Mouse (Mus musculus) left cerebral cortex, adult 18-20 months (tissue): ENCODE measurements around the gene Gm20403. TPM values are rescaled to one million over a fixed set of nuclear protein-coding genes. Genes with fewer than 3 reads are reported as not detected.
"Not testable (repeated sequence)": the region's sequence is repeated elsewhere in the genome, so short reads cannot be mapped to it uniquely, and the experiment has no call there.

Experiments
- DNase-seq, 2 experiments: peaks; one replicate each; pipeline ENCODE4 v3.0.0; 2021 to 2022; ENCODE audit warnings: low spot score in 2 of 2, mixed read lengths in 1 of 2
- long read RNA-seq, 2 experiments: library from polyadenylated mRNA; stranded (forward); transcript quantifications; one replicate each; pipeline ENCODE4 v2.0.0; 2021
- total RNA-seq, 2 experiments: library from RNA; stranded (reverse); gene quantifications; 2 replicates each; pipeline ENCODE4 v1.2.3; 2021

The Gm20403 gene
- total RNA-seq: not detected
- long read RNA-seq, experiment 1: 0 reads
- long read RNA-seq, experiment 2: 0 reads

DNA sequence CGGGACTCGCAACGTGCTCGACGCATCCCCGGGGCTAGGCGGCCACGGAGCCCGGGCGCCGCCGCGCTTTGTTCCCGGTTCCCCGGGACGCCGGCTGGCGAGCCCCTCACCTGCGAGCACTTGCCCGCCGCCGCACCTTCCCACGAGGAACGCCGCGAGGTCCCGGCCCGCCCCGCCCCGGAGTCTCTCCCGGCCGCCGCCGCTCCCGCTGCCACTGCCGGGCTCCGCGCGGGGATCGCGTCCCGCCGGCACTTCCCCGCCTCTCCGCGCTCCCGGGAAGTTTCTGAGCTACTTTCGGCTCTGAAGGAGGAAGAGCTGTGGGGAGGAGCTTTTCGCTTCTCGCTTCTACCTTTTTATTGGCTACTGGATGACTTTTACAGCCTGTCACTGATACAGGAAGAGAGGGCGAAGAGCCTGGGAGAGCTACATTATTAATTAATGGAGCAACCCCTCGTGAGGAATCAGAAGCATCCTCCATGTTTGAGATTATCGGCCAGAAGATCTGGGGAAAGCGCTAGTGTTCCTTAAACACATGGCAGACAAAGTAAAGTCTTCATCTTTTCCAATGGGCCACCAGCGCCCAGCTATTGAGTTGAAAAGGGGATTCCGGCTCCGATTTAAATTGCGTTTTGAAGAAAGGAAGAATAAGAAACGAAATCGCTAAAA lies at the start of gene Gm20403:
TSS of gene Gm20403 (minus strand) at position 478 of the 666 bp plus-strand sequence.
- DNase-seq: peak; percentile 9 to 31

DNA sequence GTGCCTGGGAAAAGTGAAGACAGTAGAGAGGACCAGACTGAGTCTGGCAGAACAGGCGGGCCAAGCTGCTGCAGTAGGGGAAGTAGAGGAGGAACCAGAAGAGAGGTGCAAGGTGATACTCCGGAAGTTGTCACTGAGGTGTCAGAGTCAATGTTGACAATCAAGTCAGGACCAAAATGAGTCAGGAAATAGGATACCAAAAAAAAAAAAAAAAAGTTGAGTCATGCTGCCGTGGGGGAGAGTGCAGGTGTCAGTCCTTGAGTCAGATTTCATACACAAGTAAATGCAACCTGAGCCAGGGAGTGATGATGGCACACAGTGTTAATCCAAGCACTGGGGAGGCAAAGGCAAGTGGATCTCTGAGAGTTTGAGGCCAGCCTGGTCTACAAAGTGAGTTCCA lies 40.8 kb upstream of the Gm20403 start:
- DNase-seq: no peak

DNA sequence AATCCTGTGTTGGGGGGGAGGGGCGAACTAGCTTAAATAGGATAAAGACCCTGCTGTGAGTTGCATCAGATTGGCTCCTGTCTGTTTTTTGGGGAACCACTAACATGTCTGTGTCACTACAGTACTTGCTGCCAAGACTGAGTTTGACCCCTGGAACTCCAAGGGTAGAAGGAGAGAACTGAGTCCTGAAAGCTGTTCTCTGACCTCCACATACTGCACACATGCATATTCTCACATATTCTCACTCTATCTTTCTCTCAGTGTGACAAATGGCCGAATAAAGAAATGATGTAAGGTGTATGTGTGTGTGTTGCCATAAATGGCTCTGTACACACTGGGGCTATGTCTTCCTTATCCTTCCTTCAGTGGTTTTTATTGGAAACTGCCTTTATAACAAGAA lies 37.0 kb upstream of the Gm20403 start:
- DNase-seq: no peak

DNA sequence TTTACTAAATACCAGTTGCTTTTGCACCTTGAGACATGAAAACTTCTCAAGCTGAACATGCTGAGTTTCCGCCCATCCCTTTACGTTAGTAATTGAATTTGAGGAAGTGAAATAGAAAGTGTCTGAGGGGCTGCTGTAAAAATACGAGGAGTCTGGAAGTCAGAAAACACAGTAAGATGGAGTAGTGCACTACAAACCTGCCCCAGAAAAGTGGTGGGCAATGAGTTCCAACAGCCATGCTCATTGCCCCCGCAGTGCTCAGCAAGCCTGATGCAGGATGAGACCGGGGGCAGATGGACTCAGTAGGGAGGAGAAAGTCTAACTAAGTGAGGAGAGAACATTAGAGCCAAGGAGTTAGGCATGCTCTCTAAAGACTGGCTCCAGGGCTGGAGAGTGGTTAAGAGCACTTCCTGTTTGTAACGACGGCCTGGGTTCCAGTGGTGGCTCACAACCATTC lies 33.1 kb upstream of the Gm20403 start:
- DNase-seq: no peak

DNA sequence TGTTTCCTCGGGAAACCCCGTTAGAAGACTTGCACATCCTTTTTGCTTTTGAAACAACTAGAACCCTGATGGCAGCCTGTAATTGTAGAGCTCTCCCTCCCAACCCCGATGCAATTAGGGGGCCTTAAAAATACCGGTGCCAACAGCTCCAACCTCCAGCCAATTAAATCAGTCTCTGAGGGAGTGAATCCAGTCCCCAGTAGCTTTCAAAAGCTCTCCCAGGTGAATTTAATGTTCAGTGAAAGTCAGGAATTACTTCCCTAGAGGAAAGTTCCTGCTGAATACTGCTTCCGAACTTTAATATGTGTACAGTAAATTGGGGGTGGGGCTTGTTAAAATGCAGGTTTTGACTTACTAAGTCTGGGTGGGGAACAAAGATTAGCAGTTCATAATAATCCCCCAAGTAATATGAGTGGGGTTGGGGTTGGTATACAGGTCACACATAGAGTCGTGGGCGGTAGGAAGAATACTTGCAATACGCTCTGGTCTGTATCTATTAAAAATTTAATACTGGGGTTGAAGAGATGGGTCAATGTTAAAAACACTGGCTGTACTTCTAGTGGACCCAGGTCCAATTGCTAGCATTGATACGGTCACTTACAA lies 30.9 kb upstream of the Gm20403 start:
- DNase-seq: no peak

DNA sequence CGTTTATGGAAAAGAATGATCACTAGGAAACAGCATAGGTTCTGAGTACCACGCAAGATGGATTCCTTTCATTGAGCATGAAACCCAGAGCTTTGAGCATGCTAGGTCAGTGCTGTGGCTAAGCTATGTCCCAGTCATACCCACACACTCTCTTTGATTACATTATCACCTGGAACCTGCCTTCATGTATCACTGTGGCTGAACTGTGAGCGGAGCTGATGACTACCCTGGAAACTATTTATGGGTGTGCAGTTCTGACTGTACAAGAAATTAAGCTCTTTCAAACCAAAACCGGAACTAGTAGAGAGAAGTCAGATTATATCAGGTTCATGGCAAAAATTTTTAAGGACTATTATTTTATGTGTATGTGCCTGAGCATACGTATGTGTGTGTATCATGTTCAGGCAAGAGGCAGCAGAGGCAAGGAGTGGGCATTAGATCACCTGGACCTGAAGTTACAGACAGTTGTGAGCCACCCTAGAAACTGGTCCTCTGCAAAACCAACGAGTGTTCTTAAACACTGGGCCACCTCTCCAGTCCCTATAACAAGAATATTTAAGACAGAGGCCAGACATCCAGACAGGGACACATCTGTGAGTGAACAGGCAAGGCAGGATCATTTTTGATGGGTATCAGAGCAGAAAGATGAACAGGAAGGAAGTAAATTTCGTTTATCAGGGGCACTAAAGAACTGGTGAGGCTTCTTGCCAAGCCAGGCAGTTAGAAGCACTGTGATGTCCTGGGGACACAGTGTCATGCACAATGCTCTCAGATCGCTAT lies 30.2 kb upstream of the Gm20403 start:
- DNase-seq: no peak

DNA sequence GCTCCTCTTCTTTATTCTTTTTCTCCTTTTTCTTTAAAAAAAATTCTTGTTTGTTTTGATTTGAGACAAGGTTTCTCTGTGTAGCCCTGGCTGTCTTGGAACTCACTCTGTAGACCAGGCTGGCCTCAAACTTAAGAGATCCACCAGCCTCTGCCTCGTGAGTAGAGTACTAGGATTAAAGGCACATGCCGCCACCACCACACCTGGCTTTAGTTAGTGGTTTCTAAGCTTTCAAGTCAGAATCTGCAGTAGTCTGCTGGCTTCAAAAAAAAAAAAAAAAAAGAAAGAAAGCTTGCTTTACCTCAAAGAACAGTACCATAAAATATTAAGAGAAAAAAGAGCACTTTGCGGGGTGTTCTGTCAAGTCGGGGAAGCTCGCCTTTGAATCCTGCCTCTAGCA lies 29.1 kb upstream of the Gm20403 start:
- no peak for DNase-seq

DNA sequence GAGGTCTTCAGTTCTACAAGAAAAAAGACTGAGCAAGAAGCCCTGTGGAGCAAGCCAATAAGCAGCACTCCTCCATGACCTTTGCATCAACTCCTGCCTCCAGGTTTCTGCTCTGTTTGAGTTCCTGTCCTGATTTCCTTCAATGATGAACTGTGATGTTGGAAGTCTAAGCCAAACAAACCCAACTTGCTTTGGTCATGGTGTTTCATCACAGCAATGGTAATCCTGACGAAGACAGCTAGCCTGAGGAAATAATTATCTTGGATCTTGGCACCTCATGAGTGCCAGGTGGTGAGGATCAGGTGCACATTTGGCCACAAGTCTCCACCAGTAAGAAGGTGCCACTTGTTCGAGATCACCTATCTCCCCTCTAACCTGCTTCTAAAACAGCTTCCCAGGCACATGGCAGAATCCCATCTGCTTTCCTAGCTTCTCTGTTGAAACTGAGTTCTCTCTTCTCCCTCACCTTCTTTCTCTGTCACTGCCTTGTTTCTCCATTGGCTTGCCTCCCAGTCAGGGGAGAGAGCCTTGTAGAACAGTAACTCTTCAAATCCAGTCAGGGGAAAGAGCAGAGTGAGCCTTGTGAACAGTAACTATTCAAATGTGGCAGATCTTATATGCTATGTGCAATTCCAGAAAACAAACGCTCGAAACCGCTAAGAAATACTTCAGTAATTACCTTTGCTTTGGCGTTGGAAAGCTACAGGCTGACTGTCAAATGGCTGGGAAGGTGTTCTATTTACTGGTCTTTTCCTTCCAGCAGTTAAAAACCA lies 27.5 kb upstream of the Gm20403 start, which contains the start of gene Baz1a:
TSS of gene Baz1a (minus strand) at position 723 of the 773 bp plus-strand sequence.
- no peak for DNase-seq

DNA sequence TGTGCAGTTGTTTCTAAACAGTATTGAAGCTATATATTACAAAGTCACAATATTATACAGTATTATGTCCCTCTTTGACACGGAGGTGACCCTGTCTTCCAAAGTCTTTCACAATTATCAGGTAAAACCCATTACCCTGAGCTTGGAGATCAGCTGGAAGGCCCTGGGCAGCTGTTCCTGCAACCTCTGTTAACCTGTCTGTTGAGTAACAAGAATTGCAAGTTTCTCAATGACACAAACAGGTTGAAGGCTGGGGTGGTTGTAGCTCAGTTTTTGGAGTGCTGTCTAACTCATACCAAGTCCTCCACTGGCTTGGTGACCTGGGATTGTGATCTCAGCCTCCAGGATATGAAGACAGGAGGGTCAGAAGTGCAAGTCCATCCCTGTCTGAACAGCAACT lies 26.7 kb upstream of the Gm20403 start:
- DNase-seq: no peak

DNA sequence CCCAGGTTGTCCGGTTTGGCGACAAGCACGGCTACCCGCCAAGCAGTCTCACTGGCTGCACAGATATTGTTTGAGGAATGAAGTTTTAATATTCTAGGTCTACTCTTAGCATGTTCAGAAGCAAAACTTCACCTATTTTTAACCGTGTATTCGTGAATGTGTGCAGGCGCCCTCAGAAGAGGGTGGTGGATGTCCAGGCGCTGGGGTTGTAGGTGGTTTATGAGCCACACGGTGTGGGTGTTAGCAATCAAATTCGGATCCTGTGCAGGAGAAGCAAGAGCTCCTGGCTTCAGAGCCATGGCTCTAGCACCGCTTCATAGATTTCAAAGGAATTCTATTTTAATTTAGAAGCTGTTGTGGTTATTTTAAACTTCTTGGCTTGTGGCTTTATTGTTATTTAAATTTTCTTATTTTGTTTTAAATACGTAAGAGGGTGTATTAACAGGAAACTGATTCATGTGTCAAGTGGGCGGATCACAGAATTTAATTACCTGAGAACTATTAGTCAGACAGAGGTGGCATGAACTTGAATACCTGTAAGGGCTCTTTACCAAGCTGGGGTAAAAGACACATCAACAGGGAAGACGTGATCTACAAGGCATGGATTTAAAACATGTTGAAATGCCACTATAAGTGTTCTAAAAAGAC lies 21.2 kb upstream of the Gm20403 start:
- DNase-seq: peak; percentile 7 to 54

DNA sequence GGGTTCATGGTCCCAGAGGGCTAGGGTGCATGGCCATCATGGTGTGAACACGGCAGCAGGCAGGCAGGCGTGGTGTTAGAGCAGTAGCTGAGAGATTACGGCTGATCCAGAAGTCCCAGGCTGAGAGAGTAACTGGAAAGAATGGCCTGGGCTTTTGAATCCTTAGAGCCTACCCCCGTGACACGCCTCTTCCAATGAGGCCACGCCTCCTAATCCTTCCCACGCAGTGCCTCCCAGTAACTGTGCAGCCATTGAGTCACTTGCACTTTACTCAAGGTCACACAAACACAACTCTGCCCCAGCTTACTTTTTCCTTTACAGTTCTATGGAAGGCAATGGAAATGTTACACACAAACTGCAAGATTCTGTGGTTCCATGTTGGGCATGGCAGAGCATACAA lies 19.7 kb upstream of the Gm20403 start:
- DNase-seq: no peak

DNA sequence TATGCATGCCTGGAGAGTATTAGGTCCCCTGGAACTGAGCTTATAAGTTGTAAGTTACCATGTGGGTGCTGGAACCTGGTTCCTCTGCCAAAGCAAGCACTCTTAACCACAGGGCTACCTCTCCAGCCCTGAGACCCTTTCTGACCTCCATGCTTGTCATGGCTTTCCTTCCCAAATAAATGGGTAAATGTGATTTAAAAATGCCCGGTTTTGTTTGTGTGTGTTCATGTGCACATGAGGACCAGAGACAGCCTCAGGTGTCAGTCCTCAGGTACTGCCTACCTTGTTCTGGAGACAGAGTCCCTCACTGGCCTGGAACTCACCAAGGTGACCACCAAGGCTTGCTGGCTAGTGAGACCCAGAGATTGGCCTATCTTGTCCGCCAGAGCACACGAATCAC lies 18.1 kb upstream of the Gm20403 start:
- no peak for DNase-seq

DNA sequence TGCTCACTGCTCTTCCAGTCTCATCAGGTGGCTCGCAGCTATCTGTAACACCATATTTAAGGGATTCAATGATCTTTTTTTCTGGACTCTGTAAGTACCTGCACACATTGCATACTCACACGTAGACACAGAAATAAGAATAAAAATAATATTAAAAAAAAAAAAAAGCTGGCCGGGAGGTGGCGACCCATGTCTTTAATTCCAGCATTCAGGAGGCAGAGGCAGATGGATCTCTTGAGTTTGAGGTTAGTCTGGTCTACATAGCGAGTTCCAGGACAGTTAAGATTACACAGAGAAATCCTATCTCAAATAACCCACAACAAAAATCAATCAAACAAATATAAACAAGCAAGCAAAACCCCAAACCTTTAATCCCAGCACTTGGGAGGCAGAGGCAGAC lies 17.5 kb upstream of the Gm20403 start:
- no peak for DNase-seq

DNA sequence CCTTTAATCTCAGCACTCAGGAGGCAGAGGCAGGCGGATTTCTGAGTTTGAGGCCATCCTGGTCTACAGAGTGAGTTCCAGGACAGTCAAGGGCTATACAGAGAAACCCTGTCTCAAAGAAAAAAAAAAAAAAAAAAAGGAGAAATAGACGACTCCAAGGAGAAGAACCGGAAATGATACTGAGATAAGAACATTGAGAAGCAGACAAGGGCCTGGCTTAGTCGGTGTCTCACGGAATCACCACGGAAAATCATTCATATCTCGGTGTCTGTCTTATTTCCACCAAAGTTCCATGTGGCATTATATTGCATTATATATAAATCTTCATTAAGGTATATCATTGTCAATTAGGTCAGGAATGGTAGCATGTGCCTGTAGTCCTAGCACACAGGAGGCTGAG lies 16.2 kb upstream of the Gm20403 start:
- not testable (repeated sequence) for DNase-seq

DNA sequence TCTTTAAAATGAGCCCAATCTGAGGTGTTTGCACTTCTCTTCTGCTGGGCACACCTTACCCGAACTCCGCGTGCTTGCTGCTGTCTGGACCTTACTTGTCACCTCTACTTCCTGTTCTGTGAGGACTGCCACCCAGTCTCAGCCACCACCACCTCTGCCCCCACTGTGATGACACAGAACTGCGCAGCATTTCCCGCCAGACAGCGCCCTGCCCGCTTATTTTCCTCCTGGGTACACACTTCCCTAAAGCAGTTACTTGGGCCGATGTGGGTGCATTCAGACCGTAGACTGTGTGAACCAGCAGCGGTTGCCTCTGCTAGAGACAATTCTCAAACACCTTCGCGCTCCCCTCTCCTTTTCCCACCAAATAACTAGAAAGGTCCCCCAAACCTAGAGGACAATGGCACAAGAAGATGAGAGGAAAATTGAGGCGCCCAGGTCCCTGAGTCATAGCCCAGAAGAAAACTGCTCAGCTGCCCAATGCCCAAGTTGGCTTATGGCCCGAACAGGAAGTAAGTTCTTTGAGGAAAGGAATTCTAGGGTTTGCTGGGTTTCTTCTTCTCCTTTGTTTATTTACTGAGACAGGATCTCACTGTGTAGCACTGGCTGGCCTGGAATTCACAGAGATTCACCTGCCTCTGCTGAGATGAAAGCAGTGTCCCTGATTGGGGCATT lies 12.8 kb upstream of the Gm20403 start:
- no peak for DNase-seq

DNA sequence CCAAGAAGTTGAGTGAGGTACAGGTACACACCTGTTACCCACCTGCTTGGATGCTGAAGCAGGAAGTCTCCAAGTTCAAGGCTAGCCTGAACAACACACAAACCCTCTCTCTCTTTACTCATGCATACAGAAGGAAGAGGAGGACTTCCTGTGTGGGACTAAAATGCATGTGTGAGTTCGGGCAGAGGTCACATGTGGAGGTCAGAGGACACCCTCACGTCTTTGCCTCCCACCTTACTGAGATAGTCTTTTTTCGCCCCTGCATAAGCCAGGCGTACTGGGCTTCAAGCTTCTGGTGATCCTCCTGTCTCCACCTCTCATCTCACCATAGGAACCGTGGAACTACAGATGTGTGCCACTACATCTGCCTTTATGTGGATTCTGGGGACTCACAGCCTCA lies 12.1 kb upstream of the Gm20403 start:
- DNase-seq: no peak

DNA sequence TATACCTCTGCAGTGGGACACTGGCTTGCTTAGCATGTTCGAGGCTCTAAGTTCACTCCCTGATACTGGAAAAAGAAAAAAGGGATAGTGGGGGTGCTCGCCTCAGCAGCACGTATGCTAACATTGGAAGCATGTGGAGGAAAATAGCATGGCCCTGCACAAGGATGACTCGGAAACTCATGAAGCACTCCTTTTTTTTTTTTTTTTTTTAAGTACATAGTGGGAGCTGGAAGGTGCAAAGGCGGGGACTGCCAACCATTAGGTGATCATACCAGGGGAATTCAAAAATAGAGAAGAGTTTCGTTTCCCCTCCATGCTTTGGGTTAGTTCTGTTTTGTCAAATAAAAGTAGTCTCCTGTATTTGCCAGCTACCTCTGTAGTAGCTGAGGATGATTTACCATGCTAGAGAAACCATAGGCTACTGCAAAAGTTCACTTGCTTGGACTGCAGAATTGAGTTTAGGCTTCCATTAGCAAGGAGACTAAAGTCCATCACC lies 10.7 kb upstream of the Gm20403 start:
- DNase-seq: no peak

DNA sequence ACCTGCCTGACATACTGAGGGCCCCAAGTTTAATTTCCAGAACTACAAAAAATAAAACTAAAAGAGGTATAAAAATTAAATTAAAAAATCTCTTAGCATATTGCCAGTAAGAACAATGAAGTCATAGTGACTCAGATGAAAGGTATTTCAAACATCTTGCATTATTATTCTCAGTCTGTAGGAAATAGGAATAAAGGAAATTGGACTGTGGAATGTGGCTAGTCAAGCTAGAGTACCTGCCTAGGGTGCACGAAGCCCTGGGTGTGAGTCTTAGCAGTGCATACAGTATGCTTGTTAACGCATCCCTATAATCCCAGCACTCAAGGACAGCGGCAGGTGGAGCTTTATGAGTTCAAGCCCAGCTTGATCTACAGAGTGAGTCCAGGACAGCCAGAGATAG lies 9.6 kb upstream of the Gm20403 start:
- no peak for DNase-seq

DNA sequence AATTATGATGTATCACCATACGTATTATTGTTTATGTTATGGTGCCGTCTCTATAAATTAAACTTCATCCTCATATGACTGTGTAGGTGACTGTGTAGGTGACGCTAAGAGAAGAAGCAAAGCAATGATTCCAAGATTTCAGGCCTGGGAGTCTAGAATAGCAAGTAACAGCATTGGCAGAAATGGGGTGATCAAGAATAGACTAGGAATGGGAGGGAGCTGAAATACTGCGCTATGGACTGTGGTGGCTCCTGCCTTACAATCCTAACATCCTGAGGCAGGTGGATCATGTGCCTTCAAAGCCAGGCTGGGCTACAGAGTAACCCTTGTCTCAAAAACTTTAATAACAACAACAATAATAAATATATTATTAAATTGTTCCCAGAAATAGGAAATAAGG lies 8.1 kb upstream of the Gm20403 start:
- no peak for DNase-seq

DNA sequence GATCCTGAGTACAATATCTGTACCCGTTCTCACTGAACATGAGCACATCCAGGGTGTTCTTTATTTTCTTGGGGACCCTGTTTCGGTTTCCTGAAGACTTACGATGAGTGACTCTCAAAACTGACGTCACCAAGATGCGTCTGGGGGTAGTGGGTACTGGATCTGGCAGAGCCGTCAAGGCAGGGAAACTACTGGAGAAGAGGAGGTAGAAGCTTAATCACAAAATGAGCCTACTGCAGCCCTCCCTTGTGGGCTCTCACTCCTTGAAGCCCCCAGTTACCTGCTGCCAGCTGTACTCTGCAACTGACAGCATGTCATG lies 7.7 kb upstream of the Gm20403 start:
- peak; percentile 5 for DNase-seq
